Mouse (Mus musculus) naive thymus-derived CD4-positive, alpha-beta T cell, adult 2 months (primary cell): ENCODE measurements around the gene Wbp2nl.
"Not testable (repeated sequence)": the region's sequence is repeated elsewhere in the genome, so short reads cannot be mapped to it uniquely, and the experiment has no call there.

ENCODE experiments used
- DNase-seq: peaks from one replicate; pipeline ENCODE4 v3.0.0-alpha.2; 2011; ENCODE audit warnings: low read depth

The Wbp2nl gene

DNA sequence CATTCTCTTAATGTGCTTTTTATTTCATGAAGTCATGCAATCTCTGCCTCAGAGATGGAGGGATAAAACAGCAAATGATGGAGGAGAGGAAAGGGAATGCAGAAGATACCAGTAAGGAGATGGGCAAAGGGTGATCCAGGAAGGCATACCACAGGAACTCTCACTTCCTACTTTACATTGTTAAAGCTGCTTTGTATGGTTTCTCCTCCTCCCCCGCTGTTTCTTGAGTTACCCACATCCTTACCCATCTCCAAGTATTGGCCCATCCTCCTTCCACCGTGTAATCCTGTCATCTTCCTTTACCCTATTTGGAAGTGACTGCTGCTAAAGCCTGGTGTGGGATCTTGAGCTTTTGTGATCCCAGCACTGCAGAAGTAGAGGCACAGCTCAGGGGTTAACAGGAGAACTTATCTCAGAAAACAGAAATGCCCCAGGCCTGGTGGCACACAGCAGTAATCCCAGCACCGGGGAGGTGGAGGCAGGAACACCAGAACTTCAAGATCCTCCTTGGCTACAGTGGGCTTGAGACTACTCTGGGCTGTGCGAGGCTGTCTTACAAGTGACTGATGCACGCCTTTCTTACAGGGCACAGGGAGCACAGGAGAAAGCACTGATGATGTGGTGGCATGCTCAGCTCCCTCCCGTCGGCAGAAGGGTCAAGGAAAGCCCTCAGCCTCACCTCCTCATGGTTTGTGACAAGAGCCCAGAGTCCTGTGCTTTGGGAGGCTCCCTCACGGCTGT lies 49.7 kb downstream of the Wbp2nl start:
- DNase-seq, result no peak

DNA sequence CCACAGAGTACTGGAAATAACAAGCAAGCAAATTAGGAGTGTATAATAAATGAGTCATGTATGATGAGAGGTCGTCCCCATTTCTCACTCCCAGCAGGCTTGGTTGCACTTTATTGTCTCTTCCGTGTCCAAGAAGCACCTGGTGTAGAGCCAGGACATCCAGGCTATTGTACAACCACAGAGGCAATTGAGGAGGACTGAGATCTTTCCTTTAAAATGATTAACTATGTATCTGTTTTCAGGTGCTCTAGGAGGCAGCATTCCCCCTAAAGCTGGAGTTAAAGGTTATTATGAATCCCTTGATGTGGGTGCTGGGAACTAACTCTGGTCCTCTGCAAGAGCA lies 50.2 kb downstream of the Wbp2nl start:
- no peak for DNase-seq

DNA sequence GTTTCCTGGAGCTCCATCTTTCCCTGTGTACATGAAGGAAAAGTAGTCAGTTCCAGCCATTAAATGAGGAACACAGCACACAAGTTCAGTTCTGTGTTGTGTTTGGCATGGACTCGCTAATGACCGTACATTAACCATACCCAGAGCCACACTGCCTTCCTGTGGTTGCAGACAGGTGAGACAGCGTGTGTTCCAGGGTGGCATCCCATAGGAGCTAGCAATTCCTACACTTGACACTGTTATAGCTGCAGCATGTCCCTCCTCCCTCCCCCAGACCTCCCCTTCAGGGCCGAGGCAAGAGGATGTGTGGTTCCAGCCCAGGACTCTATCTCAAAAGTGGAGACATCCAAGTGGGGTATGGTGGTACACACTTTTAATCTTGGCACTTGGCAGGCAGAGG lies 51.6 kb downstream of the Wbp2nl start:
- no peak for DNase-seq

DNA sequence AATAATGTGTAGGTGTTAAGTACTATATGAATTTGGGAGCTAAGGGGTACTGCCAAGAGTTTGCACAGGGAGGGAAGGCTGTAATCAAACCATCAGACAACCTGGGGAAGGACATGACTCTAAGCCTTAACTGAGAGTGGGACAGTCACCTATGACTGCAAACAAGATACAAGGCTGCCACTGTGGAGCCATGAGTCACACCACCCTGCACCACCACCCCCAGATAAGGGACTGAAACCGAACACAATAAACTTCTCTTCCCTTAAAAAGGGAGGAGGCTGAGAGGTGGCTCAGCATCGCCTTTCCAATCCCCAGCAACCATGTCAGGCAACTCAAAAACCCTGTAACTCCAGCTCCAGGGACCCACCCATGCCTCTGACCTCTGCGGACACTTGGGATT lies 52.7 kb downstream of the Wbp2nl start:
- no peak for DNase-seq

GRCm38 (mm10) chr15:82353078-82353744 lies 54.5 kb downstream of the Wbp2nl start:
- DNase-seq, result no peak

DNA sequence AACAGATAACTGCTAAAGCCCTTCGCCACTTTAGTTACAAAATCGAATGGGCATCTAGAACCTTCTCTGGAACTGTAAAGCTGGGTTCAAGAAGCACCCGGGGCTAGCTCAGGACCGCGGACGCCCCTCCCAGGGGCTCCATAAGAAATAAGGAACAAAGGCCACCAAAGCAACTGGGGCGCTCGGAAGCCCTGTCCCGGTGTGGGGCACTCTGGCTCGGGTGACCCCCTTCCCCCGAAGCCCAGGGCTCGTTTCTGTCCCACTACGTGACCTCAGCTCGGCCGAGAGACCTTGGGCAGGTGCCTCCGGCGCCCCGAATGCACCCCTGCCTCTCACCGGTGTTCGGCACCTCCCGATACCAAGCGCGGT lies 55.0 kb downstream of the Wbp2nl start:
- no peak for DNase-seq

DNA sequence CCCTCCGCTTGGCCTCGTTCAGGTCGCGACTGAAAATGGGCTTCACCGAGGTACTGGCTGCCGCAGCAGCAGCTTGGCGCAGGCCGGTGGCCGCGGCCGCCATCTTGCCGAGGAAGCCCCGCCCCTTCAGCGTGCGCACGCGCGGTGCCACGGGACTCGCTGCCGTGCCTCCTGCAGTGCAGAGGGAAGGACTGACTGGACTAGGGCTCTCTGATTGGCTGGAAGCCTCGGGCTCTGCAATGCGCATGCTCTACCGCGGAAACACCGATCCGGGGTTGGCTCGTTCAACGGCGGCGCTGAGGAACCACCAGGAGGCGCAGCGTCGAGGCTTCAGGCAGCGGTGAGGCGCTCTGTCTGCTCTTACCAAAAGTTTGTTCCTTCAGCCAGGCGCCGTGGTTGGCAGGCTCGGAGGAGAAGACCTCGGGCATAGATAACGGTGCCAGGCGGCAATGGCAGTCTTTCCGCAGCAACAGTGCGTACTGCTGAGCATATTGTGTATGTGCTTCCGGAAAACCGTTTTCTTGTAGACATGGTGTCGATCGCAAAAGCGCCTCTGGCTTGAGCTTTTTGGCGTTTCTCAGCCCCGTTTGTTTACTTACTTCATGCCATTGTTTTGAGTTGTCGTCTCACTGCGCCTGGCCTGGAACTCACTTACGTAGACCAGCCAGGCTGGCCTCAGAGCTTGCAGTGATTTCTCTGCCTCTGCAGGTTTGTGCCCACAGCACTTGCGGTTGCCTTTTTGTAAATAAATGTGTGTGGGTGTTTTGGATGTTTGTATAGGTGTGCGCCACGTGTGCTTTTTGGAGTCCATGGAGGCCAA lies 55.6 kb downstream of the Wbp2nl start, which contains the start of gene Ndufa6:
Gene Ndufa6, minus strand, starts transcription at position 197 of the 820 bp plus-strand sequence.
- DNase-seq, result peak; percentile 100

DNA sequence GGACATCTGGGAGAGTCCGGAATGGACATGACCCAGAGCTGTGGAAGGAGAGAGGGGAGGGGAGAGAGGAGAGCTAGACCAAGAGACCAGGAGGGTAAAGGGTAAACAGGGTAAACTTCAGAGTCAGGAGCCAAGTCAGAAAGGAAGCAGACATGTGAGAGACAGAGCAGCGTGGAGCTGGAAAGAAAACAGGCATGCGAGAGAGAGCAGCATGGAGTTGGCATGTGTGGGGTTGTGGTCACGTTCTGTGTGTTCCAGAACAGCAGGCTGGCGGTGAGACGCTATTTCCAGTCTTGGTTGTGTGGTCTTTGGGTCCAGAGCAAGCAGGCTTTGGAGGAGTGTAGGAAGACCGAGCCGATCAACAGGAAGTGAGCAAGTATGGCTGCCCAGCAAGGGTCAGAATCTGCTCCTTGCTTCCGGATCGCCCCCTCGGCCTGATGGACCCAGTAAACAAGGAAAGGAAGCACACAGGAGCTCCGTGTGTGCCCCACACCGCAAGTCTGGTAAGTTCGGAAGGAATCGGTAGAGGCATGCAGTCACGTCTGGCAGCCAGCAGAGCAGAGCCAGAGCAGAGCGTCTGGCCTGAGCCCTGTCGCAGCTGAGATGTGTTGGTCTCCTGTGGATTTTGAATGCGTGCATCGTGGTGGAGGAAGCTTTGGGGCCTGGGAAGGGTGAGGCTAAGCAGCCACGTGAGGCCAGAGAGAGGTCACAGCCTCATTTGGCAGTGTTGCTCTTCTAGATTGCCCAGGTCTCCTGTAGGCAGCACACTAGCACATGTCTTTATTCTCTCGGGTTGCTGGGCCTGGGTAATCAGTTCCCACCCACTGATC lies 59.9 kb downstream of the Wbp2nl start:
- DNase-seq, result peak; percentile 12

DNA sequence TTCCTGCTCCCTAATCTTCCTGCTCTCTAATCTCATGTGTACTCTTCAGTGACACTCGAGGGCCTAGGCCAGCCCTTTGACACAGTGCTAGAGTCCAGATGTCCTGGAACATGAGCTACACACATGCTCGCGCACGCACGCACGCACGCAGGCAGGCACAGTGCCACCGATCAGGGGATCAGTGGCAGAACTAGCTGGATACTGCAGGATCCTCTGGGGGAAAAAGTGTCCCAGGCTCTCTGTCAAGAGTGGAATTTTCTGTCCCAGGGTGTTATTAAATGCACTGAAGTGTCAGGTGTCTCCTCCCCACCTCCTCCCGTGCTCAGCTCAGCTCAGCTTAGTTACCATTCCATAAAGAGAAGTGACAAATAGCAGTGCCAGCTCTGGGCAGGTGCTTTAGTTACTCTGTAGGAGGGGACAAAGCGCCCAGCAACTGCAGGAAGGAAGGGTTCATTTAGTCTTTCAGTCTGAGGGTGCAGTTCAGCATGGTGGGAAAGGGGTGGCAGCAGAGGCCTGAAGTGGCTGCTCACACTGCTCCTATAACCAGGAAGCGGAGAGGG lies 62.8 kb downstream of the Wbp2nl start:
- peak; percentile 43 for DNase-seq

DNA sequence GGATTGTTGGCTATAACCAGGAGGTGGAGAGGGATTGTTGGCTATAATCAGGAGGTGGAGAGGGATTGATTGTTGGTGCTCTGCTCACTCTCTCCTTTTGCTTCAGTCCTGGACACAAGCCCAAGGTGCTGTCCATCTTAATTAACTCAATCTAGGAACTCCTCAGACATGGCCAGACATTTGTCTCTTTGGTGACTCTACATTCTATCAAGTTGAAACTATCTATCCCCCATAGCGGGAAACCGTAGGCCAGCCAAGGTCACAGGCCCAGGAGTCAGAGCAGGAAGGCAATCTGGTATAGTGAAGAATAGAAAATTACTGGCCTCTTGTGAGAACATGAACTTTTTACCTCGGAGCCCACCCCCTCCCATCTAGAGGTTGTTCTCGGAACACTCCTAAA lies 63.5 kb downstream of the Wbp2nl start:
- peak; percentile 18 for DNase-seq

- not testable (repeated sequence) for DNase-seq
Observed at GRCm38 (mm10) chr15:82363801-82364200, 65.0 kb downstream of the Wbp2nl start.
